Mouse (Mus musculus) liver, postnatal 0 days (tissue): ENCODE measurements at regions not wholly inside any gene's neighbourhood (a gene's known extent, or its start where the extent isn't known, plus 50 kb on each side); places are given as distances from the start of the nearest gene placed in this dataset.
A peak's percentile ranks its signal among the peaks of the same experiment; 100 is the strongest.

Experiments
- CTCF ChIP-seq: sonication (generic); IDR thresholded peaks from 2 replicates; pipeline ENCODE4 v1.5.1; 2016; ENCODE audit warnings: antibody characterized with exemption, low read depth
- EP300 ChIP-seq: IDR thresholded peaks from 2 replicates; pipeline ENCODE4 v1.6.1; 2016; ENCODE audit warnings: antibody characterized with exemption, low read depth, mild to moderate bottlenecking

DNA sequence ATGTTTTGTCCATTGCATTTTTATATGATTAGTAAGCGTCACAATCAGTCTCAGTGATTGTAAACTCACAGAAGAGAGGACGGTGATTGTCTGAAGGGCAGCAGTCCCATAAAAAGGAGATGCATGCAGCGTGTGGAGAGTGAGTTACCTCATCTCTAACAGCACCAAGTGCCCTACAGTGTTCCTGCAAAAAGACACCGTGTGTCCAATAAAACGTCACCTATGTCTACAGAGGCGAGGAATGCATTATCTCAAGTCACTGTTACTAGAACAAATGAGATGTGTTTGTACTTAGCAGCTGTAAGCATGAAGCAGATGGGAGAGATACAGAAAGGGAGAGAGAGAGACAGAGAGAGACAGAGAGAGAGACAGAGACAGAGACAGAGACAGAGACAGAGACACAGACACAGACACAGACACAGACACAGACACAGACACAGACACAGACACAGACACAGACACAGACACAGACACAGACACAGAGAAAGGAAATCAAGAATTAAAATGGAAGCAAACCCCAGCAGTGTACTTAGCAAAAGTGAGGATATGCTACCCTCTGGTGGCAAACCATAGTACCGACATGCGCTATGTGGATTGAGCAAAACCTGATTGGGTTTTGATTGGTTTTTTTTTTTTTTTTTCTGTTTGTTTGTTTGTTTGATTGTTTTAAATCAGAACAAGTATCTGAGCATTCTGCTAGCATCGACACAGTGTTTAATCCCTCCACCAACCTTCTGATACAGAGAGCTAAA lies 352.9 kb downstream of the Phf14 start:
- TF ChIP-seq CTCF (peak; percentile 75), EP300 (no peak)
